Comparison of ENCODE assay signal across 11 mouse cellular contexts in the genomic region with DNA sequence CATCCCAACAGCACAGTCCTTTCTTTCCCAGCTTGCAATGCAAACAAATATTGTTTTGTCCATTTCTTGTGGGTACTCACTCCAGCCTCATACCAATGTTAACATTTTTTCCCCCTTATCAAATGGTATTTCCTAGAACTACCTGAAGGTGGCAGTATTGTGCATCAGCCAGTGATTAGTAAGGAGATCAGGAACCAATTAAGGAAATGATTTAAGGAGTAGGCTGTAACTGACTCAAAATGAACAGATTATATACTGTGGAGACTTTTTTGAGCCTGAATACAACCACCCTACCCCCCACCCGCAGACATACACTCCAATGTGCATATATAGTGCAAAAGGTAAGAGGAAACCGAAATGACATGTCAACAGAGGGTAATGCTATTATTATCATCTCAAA.
DNase-seq lines count a peak whose midpoint lies in the region; ATAC-seq and TF ChIP-seq lines count a peak whose summit lies in the region.
"Had no signal": no experiment of that assay in that cellular context is flagged by ENCODE, and none has a peak within 500 bp of the region (broad histone marks: within the 10 kb centered on the region; RNA-seq: fewer than 3 reads in every experiment).

No protein-coding gene starts in this region.

- TF ChIP-seq POLR2A in kidney, adult 2 months (IDR thresholded peaks at IDR 0.05; ENCODE audit: low read depth, low read length), result no peak

- no peaks in the 10 kb centered on the region for H3K36me3 ChIP-seq in kidney, adult 2 months (ENCODE audit: control insufficient read depth, insufficient read depth, low read length)
- no peaks in the 10 kb centered on the region for H3K36me3 ChIP-seq in ES-E14 (ENCODE audit: control insufficient read depth, insufficient read depth, low read length, poor library complexity, severe bottlenecking)
- no peaks in the 10 kb centered on the region for H3K36me3 ChIP-seq in embryonic facial prominence, embryonic 14.5 days (ENCODE audit: control insufficient read depth, insufficient read depth, low read length)
- H3K36me3 ChIP-seq: embryonic facial prominence, embryonic 12.5 days had no signal

- TF ChIP-seq CTCF in kidney, adult 2 months (conservative IDR thresholded peaks at IDR 0.05; ENCODE audit: insufficient read depth, insufficient read length, low read depth, low read length), result no peak; the same call in 1 of the 2 replicates

- no peaks in the 10 kb centered on the region for H3K9me3 ChIP-seq in ES-E14 (ENCODE audit: control insufficient read depth, insufficient read depth, low read depth, low read length)
- H3K9me3 ChIP-seq in embryonic facial prominence, embryonic 14.5 days (ENCODE audit: control insufficient read depth, low read length), result no peaks in the 10 kb centered on the region
- H3K9me3 ChIP-seq: embryonic facial prominence, embryonic 12.5 days had no signal

- H3K9ac ChIP-seq in ES-E14 (ENCODE audit: insufficient read depth, low read depth, low read length, poor library complexity, severe bottlenecking), result no peak overlapping the region
- H3K9ac ChIP-seq in embryonic facial prominence, embryonic 14.5 days (ENCODE audit: low read depth, low read length), result no peak overlapping the region
- H3K9ac ChIP-seq: embryonic facial prominence, embryonic 12.5 days had no signal

- 77% methylated on average over 2 of the region's 2 CpGs for WGBS in kidney, adult 2 months
- WGBS in embryonic facial prominence, embryonic 14.5 days, result 63% methylated on average over 2 of the region's 2 CpGs

- ATAC-seq in embryonic facial prominence, embryonic 14.5 days (ENCODE audit: low read depth), result peak; percentile 26; the same call in 1 of the 2 replicates
- ATAC-seq: activated CD4-positive, CD25-positive, alpha-beta regulatory T cell, adult 4 months had no signal

- DNase-seq in kidney, adult 2 months, result peak; percentile 6
- no peak for DNase-seq in kidney, adult 18-20 months
- DNase-seq in 3T3-L1 (ENCODE audit: low read depth, low spot score) (peak; percentile 78), ES-E14 (ENCODE audit: low read depth, low spot score) (peak; percentile 39)
- no peak for DNase-seq in embryonic facial prominence, embryonic 14.5 days (ENCODE audit: low spot score)
- no peak for DNase-seq in adrenal gland, postnatal 14 days
- no peak for DNase-seq in right cerebral cortex, postnatal 4 days
- DNase-seq in gastrocnemius, postnatal 10 days, result no peak
- DNase-seq: kidney, postnatal 10 days had no signal

- in situ Hi-C loops in ES-E14 (cut with MboI; ENCODE audit: low sequenced_read_pairs in 2 of 2, unreplicated experiment in 2 of 2), result no loop called here

- H3K4me3 ChIP-seq in kidney, adult 2 months (ENCODE audit: insufficient read depth, low read depth, low read length), result no peak overlapping the region
- H3K4me3 ChIP-seq in ES-E14 (ENCODE audit: insufficient read depth in 1 of 2, low read depth in 1 of 2, low read length in 2 of 2, poor library complexity in 1 of 2, severe bottlenecking in 1 of 2), result no peak overlapping the region
- H3K4me3 ChIP-seq in embryonic facial prominence, embryonic 14.5 days (ENCODE audit: low read depth, low read length), result no peak overlapping the region
- H3K4me3 ChIP-seq: embryonic facial prominence, embryonic 12.5 days had no signal

- no peaks in the 10 kb centered on the region for H3K27me3 ChIP-seq in kidney, adult 2 months (replicated peaks; ENCODE audit: control insufficient read depth, insufficient read depth, low read length)
- no peaks in the 10 kb centered on the region for H3K27me3 ChIP-seq in embryonic facial prominence, embryonic 14.5 days (replicated peaks; ENCODE audit: control insufficient read depth, insufficient read depth, low read length)
- H3K27me3 ChIP-seq: embryonic facial prominence, embryonic 12.5 days had no signal

- 0 out of 2 replicates have a peak, but pooled peaks cover 3% of the 10 kb centered on the region for H3K4me1 ChIP-seq in kidney, adult 2 months (ENCODE audit: control insufficient read depth, insufficient read depth, low read length)
- H3K4me1 ChIP-seq in ES-E14 (ENCODE audit: control insufficient read depth in 2 of 2, insufficient read depth in 2 of 2, low read length in 2 of 2, poor library complexity in 1 of 2), result 0 out of 4 replicates have a peak, but pooled peaks cover 0 to 2% of the 10 kb centered on the region in 2 experiments
- H3K4me1 ChIP-seq in embryonic facial prominence, embryonic 14.5 days (ENCODE audit: control insufficient read depth, insufficient read depth, low read length), result no peaks in the 10 kb centered on the region
- H3K4me1 ChIP-seq: embryonic facial prominence, embryonic 12.5 days had no signal

- H3K4me2 ChIP-seq in embryonic facial prominence, embryonic 14.5 days (ENCODE audit: low read depth, low read length), result no peak overlapping the region
- H3K4me2 ChIP-seq: embryonic facial prominence, embryonic 12.5 days had no signal

- H3K27ac ChIP-seq in kidney, adult 2 months (ENCODE audit: insufficient read depth, low read depth, low read length), result no peak overlapping the region
- no peak overlapping the region for H3K27ac ChIP-seq in ES-E14 (ENCODE audit: insufficient read depth, low read depth, low read length, poor library complexity, severe bottlenecking)
- no peak overlapping the region for H3K27ac ChIP-seq in embryonic facial prominence, embryonic 14.5 days (replicated peaks; ENCODE audit: low read depth, low read length)
- H3K27ac ChIP-seq: embryonic facial prominence, embryonic 12.5 days had no signal

TF ChIP-seq in ES-E14, 5 proteins besides CTCF, POLR2A, EP300 and RAD21:
- TF ChIP-seq MAFK (IDR thresholded peaks at IDR 0.05; ENCODE audit: insufficient read depth, low read depth, low read length) (no peak), CHD2 (IDR thresholded peaks at IDR 0.05; ENCODE audit: low read depth, low read length) (no peak)

Comparison
In these comparisons a context has a peak if more than half of its experiments do, and no peak if none do; other contexts are left out.
1. DNase-seq: peak in kidney, adult 2 months (single experiment), 3T3-L1 (single experiment) and ES-E14 (single experiment); none in kidney, adult 18-20 months (single experiment), embryonic facial prominence, embryonic 14.5 days (single experiment), adrenal gland, postnatal 14 days (single experiment), right cerebral cortex, postnatal 4 days (single experiment) and gastrocnemius, postnatal 10 days (single experiment).